Mouse (Mus musculus) limb, embryonic 14.5 days (tissue): ENCODE data around the gene Slc16a6. TPM values are rescaled to one million over a fixed set of nuclear protein-coding genes. Genes with fewer than 3 reads are reported as not detected.

Experiments
- ATAC-seq: fragments of 200-750 bp; cut with Nextera tagmentation; 2 replicates; pipeline ENCODE4 v1.8.0; 2017; ENCODE audit warnings: low read depth, moderate number of reproducible peaks, moderate TSS enrichment; ENCODE audit not compliant: low FRiP score
- DNase-seq: peaks from one replicate; pipeline ENCODE4 v3.0.0-alpha.2; 2015; ENCODE audit warnings: low spot score
- H3K27ac ChIP-seq: fragments of 300-500 bp; sonication (generic); replicated peaks from 2 replicates; pipeline ENCODE4 v1.5.1; 2014; ENCODE audit warnings: low read depth, mild to moderate bottlenecking, low read length, moderate library complexity, mixed read lengths
- H3K27me3 ChIP-seq: fragments of 300-500 bp; sonication (generic); 2 replicates; pipeline ENCODE4 v1.6.1; 2014; ENCODE audit warnings: low read length, mixed read lengths; ENCODE audit not compliant: control insufficient read depth, insufficient read depth
- H3K36me3 ChIP-seq: fragments of 300-500 bp; sonication (generic); 2 replicates; pipeline ENCODE4 v1.6.1; 2014; ENCODE audit warnings: mild to moderate bottlenecking, low read length, moderate library complexity, mixed read lengths; ENCODE audit not compliant: control insufficient read depth, insufficient read depth
- H3K4me1 ChIP-seq: fragments of 300-500 bp; sonication (generic); 2 replicates; pipeline ENCODE4 v1.6.1; 2014; ENCODE audit warnings: antibody characterized with exemption, low read length, mixed read lengths; ENCODE audit not compliant: control insufficient read depth, insufficient read depth
- H3K4me2 ChIP-seq: fragments of 300-500 bp; sonication (generic); replicated peaks from 2 replicates; pipeline ENCODE4 v1.6.1; 2014; ENCODE audit warnings: low read depth, mild to moderate bottlenecking, low read length, moderate library complexity; ENCODE audit not compliant: severe bottlenecking
- H3K4me3 ChIP-seq: fragments of 300-500 bp; sonication (generic); replicated peaks from 2 replicates; pipeline ENCODE4 v1.5.1; 2014; ENCODE audit warnings: low read length
- H3K9ac ChIP-seq: fragments of 300-500 bp; sonication (generic); 2 replicates; pipeline ENCODE4 v1.6.1; 2014; ENCODE audit warnings: mild to moderate bottlenecking, low read depth, low read length, moderate library complexity; ENCODE audit not compliant: severe bottlenecking
- H3K9me3 ChIP-seq: fragments of 300-500 bp; sonication (generic); 2 replicates; pipeline ENCODE4 v1.6.1; 2016; ENCODE audit warnings: low read length; ENCODE audit not compliant: control insufficient read depth
- POLR2A ChIP-seq: fragments of 200-500 bp; IDR thresholded peaks from 2 replicates; pipeline ENCODE4 v1.8.0; 2012; ENCODE audit warnings: inconsistent platforms, mild to moderate bottlenecking, moderate library complexity, borderline replicate concordance; ENCODE audit not compliant: insufficient read depth, insufficient read length; ENCODE audit errors: extremely low read depth
- WGBS: fragments of 180-500 bp; shearing (Covaris S2); extraction: QIAGEN DNeasy Blood & Tissue Kit; methylation state at CpG from one replicate; pipeline ENCODE4 v1.1.7; 2014; 5-methylcytosine and 5-hydroxymethylcytosine counted together
- polyA plus RNA-seq, 2 experiments: library from polyadenylated mRNA; depleted of rRNA in 1 of 2; stranded (reverse) in 1 of 2; unstranded in 1 of 2; fragments of >200 nt; fragmentation: Nextera tagmentation in 1 of 2; extraction: Ambion mirVana in 1 of 2; gene quantifications; 2 replicates each; pipeline versions ENCODE4 v1.2.1 to v1.2.3; 2012 to 2014

Slc16a6 gene
- polyA plus RNA-seq, 2 experiments, result 2.9 to 5.9 TPM

GRCm38 (mm10) chr11:109512995-109513675 is 39.7 kb upstream of the Slc16a6 start:
- no peaks in the 10 kb centered on the region for H3K27me3 ChIP-seq
- no peaks in the 10 kb centered on the region for H3K4me1 ChIP-seq
- no peak for ATAC-seq
- no peak for DNase-seq
- no peak overlapping the region for H3K4me2 ChIP-seq
- H3K9ac ChIP-seq, result no peak overlapping the region
- H3K27ac ChIP-seq, result no peak overlapping the region
- H3K9me3 ChIP-seq, result no peaks in the 10 kb centered on the region
- no peaks in the 10 kb centered on the region for H3K36me3 ChIP-seq
- TF ChIP-seq POLR2A, result no peak
- H3K4me3 ChIP-seq, result no peak overlapping the region
- WGBS, result 87% methylated on average over 16 of the region's 16 CpGs

DNA sequence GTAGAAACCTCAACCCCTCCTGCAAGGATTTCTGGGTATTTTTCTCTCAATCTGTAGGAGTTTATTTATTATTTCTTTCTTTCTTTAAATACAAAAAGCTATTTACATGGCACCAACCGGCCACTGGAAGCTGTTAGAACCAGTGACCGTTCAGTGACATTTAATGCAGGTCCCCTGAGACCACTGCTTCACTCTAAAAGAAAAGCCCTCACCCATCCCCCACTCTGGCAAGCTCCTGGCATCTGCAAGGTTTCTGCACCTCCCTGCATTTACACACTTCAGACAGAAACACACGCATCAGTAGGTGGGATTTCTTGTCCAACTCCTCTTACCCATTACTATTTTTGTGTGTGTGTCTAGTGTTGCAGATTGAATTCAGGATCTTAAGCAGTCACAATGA is 33.7 kb upstream of the Slc16a6 start:
- WGBS, result 38% methylated on average over 3 of the region's 3 CpGs
- H3K9me3 ChIP-seq, result no peaks in the 10 kb centered on the region
- no peak for DNase-seq
- no peaks in the 10 kb centered on the region for H3K27me3 ChIP-seq
- H3K4me1 ChIP-seq, result peaks cover 4% of the 10 kb centered on the region; the same call in 1 of the 2 replicates
- ATAC-seq, result no peak
- no peak overlapping the region for H3K4me2 ChIP-seq
- no peak overlapping the region for H3K9ac ChIP-seq
- no peak for TF ChIP-seq POLR2A
- H3K27ac ChIP-seq, result no peak overlapping the region
- no peak overlapping the region for H3K4me3 ChIP-seq
- H3K36me3 ChIP-seq, result no peaks in the 10 kb centered on the region

DNA sequence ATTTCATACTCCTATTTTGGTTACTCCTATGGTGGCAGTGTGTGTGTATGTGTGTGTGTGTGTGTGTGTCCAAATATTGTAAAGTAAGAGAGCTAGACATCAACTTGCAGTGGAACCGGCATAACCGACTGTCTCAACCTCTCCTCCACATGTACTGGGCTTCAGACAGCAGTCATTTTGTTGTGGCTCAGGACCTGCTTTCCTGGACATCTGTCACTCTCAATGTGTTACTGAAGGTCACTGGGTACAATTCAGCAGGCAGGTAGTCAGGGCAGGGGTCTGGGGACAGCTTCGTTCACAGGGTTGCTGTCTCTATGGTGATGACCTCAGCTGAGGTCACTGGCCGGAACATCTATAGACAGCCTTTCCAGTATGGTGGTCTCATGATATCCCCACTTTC is 32.4 kb upstream of the Slc16a6 start:
- 91% methylated on average over 4 of the region's 4 CpGs for WGBS
- no peak overlapping the region for H3K4me2 ChIP-seq
- DNase-seq (no peak), ATAC-seq (no peak)
- no peak overlapping the region for H3K4me3 ChIP-seq
- no peak overlapping the region for H3K9ac ChIP-seq
- H3K9me3 ChIP-seq, result no peaks in the 10 kb centered on the region
- no peaks in the 10 kb centered on the region for H3K36me3 ChIP-seq
- no peaks in the 10 kb centered on the region for H3K27me3 ChIP-seq
- H3K27ac ChIP-seq, result no peak overlapping the region
- peaks cover 4% of the 10 kb centered on the region; the same call in 1 of the 2 replicates for H3K4me1 ChIP-seq
- no peak for TF ChIP-seq POLR2A

DNA sequence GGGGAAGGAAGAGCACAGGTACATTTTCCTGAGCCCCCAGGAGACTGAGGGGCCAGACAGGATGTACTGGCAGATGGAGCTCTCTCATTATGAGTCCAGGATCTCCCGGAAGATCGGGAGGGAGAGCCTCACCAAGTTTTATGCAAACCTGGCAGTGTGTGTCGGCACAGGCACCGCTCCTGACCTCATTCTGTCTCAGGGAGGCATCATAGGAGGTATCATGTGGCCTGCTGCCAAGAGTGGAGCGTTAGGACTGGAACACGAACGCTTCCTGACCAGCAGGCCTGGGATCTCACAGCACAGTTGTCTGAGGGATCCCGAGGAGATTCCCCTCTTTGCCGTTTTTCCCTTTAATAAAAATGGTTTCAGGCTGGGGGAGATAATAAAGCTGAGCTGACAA is 31.6 kb upstream of the Slc16a6 start:
- TF ChIP-seq POLR2A, result no peak
- H3K9ac ChIP-seq, result no peak overlapping the region
- WGBS, result 70% methylated on average over 9 of the region's 9 CpGs

DNA sequence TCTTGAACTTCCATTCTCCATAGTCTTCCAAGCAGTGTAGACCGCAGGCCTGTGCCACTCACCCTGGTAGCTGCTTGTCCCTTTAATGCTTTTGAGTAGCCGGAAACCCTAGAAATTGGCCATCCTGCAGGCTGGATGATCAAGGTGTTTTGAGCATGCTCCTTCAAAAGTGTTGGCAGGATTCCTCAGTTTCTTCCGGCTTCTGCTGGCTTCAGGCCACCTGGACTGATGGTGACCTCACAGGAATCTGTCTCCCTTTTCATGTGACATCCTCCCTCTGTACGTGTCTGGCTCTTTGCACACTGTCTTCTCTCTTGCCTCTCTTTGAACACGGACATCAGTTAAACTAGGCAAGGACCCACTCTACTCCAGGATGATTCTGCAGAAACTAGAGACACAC is 26.8 kb upstream of the Slc16a6 start:
- Histone ChIP-seq H3K9ac (no peak overlapping the region), H3K4me2 (no peak overlapping the region), H3K27me3 (no peaks in the 10 kb centered on the region), H3K27ac (no peak overlapping the region), H3K36me3 (no peaks in the 10 kb centered on the region), H3K4me3 (no peak overlapping the region), H3K9me3 (no peaks in the 10 kb centered on the region), H3K4me1 (0 out of 2 replicates have a peak, but pooled peaks cover 6% of the 10 kb centered on the region)
- ATAC-seq, result no peak
- TF ChIP-seq POLR2A, result no peak
- no peak for DNase-seq
- WGBS, result 82% methylated on average over 5 of the region's 5 CpGs

More for the DNA sequence above, 31.6 kb upstream of the Slc16a6 start:
- Histone ChIP-seq H3K4me2 (no peak overlapping the region), H3K27me3 (no peaks in the 10 kb centered on the region), H3K4me3 (no peak overlapping the region), H3K27ac (no peak overlapping the region), H3K36me3 (no peaks in the 10 kb centered on the region), H3K9me3 (no peaks in the 10 kb centered on the region), H3K4me1 (peaks cover 4% of the 10 kb centered on the region; the same call in 1 of the 2 replicates)
- ATAC-seq, result no peak
- no peak for DNase-seq
